Mouse (Mus musculus) bone marrow macrophage, adult 2 months (primary cell): ENCODE data around the gene Alk.

Experiments
- CTCF ChIP-seq: IDR thresholded peaks from 2 replicates; pipeline ENCODE4 v1.5.1; 2012; ENCODE audit warnings: low read depth, mild to moderate bottlenecking, low read length, moderate library complexity
- POLR2A ChIP-seq: IDR thresholded peaks from 2 replicates; pipeline ENCODE4 v1.6.1; 2012; ENCODE audit warnings: mild to moderate bottlenecking, low read depth, low read length, borderline replicate concordance

GRCm38 (mm10) chr17:72339437-72339836, 265.0 kb downstream of the Alk start:
- TF ChIP-seq POLR2A (no peak), CTCF (no peak)
